Mouse (Mus musculus) lung, postnatal 14 days (tissue): ENCODE results near the gene Gm37240.

Experiments used
- DNase-seq: peaks from one replicate; pipeline ENCODE4 v3.0.0; 2021

Gene Gm37240

GRCm38 (mm10) chr3:85669844-85670243, 217.5 kb downstream of the Gm37240 start:
- DNase-seq = no peak

- no peak for DNase-seq
Measured at GRCm38 (mm10) chr3:85667683-85668082, 219.6 kb downstream of the Gm37240 start.

DNA sequence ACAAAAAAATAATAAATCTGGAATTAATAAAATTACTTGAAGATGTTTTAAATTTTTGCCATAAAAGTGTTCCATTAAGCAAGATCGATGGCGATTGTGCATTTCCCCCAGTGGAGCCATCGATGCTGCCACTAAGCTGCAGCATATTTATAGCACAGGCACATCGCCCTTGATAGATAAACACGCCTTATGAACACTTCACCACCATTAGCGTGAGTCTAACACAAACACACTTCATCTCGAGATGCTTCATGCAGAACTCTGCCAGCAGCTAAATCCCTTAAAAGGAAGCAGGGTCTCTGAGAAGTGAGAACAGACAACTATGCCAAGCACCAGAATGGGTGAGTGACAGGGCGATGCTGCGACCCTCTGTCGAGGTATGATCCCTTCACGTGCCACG, 220.6 kb downstream of the Gm37240 start:
- no peak for DNase-seq

- DNase-seq = no peak
Measured at GRCm38 (mm10) chr3:85666166-85666565, 221.2 kb downstream of the Gm37240 start.

DNA sequence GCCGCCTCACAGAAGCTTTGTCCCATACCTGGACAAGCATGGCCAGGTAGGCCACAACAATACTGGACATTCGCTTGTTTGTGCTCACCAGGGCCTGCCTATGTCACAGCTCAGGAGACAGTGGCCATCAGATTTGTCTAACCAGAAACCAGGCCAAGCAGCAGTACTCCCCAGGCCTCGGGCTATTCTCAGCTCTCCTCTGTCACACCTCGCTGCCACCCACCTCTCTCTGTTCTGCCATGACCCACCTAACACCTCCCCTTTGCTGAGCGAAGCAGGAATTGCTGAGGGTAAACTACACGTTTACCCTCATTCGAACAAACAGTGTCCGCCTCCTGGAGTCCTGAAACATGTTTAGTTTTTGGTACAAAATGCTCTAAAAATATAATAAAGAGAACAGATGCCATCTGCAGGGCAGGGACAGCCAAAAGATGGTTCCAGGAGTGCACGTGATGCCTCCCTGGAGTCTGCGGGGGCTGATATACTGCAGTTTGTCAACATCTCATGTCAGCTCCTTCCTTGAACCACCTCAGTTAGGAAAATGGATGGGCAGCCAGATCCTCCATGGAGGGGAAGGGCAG, 222.6 kb downstream of the Gm37240 start:
- DNase-seq = no peak

DNA sequence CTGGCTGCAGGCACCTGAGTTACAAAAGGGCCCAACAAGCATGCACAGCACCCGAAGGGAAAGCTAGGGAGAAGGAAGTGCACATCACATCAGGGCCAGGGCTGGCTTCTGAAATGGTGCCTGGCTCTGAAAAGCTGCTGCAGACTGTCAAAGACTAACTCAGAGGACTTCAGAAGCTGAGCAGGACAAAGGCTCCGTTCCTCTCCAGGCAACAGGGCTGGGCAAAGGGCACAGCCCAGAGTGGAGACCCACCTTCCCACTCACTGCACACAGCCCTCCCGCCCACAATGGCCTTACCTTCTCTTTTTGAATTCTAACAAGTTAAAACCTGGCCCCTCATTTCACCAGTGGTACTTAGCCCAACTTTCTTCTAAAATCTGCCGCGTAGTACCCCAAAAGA, 223.5 kb downstream of the Gm37240 start:
- no peak for DNase-seq

DNA sequence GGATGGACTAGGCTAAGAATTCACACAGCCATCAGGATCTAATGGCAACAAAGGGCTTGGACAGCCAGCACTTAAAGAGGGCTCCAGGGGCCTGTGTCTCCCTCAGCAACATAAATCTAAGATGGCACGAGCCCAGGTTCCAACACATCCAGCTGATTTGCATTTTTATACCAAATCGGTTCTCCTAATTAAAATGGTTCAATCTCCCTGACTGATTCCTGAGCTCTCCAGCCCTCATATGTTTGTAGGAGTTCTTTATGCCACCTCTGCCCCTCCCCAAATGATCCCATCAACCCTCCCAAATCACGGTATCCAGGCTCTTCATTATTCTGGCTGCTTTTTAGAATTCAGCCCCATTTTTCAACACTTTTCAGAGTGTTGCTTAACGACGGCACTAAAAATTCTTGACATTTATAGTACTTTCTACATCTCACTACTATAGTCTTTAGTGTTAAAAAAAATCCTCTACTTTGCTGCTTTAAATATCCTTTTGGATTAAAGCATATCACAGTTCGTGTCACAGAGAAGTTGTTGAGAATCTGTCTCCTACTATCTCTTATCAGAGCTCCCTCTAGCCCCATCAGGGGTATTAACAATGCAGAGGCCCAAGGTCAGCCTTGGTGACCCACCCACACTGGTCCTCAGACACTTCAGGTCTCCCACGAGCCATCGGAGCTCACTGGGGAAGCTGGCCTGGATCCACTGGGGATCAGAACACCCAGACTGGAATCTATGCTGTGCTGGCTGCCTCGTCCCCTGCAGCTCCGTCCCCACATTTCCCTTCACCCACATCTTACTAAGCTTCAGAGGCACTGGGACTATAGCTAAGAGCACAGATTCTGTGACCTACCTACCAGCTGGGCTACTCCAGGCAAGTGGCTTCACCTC, 225.1 kb downstream of the Gm37240 start:
- DNase-seq = no peak

DNA sequence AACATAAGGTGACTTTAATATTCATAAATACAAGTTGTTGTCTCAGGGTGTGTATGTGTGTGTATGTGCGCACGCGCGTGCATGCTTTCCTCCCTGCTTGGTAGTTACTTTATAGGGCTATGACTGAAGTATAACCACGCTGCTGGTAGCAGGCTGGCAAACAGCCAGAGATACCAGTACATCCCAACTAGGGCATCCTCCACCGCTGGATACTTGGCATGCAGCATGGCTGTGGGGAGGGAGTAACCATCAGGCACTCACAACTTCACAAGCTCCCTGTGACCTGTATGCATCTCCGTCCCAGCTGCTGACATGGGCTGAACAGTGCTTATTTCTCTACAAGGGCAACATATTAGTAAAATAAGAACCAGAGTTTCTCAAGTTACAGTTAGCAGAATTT, 227.6 kb downstream of the Gm37240 start:
- DNase-seq = no peak

DNA sequence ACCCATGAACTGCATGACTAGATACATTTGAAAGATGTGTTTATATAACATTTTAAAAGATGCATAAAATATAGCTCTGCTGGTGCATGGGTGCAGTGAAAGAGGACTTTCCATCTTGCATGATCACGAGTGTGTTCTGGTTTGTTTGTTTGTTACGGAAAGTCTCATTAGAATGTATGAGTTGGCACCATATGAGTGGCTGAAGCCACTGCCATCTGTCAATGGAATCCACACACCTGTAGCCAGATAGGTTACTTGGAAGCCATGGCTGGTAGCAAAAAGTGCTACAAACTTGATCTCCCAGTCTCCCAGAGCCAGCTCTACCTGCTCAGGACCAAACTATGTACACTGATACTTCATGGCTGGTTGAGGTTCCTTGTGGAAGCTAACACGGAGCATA, 231.8 kb downstream of the Gm37240 start:
- no peak for DNase-seq

DNA sequence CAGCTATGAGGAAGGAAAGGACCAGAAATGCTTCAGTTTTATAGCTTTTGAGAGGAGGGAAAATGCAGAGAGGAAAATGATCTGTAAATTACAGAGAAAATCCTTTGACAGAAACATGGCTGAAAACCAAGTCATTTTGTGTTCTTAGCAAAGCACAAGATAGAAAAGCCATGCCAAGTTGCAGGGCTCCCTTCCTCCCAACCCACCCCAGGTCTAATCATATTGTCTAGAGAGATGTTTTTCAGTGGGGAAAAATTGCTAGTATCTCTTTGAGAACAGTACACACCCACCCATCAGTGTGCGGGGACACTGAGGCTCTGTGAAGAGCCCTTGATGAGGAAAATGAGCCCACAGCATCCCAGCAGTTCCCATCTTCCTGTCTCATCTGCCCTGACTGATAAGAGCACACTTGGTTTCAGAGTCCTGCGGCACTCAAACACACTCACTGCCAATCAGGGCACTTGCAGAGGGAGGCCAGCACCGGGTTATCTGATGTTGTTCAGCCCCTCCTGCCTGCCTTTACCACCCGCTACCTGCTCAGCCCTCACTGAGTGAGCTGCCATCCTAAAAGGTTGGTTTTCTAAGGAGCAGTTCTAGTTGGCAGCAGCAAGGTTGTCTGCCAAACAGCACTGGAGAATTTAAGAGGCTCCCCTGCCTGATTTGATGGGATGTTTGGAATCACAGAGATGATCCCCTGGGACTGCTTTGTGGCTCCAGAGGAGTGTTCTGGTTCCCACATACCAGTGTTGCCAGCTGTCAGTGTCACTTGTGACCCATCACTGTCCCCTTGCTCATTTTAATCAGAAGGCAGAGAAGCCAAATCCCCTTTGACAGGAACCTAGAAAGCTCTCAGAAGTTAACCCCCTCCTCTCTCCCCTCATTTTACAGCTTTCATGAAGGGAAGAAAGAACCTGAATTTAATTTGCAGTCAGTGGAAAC, 234.3 kb downstream of the Gm37240 start:
- DNase-seq = no peak

- DNase-seq = no peak
Measured at GRCm38 (mm10) chr3:85649176-85649575, 238.1 kb downstream of the Gm37240 start.

GRCm38 (mm10) chr3:85645517-85646004, 241.8 kb downstream of the Gm37240 start:
- no peak for DNase-seq

DNA sequence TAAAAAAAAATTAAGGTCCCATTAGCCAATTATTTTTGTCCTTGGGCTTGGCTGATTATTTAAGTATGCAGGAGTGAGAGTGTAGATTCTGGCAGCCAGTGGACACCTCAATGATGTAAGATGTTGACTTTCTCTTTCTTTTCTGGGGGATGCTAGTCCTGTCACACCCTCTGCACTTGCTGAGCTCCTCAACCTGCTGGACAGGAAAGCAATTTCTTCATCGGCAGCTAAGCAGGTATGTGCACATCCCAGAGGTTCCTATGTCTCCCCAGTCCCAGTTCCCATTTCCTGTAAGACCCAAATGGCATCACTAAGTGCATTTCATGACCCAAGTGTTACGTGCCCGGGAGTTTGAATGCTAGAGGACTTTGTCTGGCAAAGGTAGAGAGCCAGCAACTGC, 242.5 kb downstream of the Gm37240 start:
- DNase-seq = no peak

GRCm38 (mm10) chr3:85641751-85642150, 245.6 kb downstream of the Gm37240 start:
- DNase-seq = no peak

GRCm38 (mm10) chr3:85636716-85637447, 250.4 kb downstream of the Gm37240 start:
- no peak for DNase-seq

DNA sequence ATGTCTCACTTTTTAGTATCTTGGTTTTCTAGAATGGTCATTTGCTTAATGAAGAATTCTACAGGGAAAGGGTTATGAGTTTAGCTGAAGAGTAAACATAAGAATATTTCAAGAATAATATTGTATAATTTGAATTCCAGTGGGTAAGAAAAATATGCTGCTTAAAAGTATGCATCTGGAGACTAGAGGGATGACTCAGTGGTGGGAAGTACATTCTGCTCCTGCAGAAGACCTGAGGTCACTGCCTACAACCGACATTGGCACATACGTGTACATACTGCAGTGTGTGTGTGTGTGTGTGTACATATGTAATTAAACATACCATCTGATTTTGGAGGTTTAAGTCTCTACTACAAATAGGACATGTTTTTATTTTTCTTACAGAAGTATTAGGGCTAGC, 251.7 kb downstream of the Gm37240 start:
- DNase-seq = no peak

- DNase-seq = no peak
Measured at GRCm38 (mm10) chr3:85635126-85635419, 252.2 kb downstream of the Gm37240 start.

DNA sequence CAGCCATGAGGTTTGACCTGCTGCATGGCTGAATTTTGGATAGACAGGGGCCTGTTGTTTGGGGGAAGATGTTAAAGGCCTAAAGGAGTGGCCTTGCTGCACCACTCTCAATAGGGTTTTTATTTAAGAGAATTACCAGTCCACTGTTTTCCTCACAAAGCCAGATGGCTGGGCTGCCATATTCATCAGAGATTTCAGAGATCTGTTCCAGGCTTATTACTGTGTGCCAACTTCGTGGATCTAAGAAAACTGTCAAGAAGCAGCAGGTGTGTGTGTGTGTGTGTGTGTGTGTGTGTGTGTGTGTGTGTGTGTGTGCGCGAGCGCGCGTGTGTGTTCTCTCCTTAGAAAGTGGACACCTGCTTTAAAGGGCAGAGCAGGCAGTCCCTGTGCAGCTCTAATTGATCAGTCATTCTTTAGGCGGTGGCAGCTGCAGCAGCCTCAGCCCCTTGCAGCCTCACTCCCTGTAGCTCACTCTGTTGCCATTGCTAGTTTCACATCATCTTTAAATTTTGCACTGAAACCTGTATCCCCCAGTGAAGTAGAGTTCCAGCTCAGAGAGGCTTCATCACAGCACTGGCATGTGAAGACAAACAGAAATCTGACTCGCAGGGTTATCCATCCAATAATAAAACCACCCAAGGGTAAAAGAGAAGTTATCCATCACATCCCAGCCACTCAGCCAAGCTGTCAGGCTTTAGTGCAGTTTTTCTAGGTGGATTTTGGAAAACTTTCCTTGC, 252.8 kb downstream of the Gm37240 start:
- no peak for DNase-seq

DNA sequence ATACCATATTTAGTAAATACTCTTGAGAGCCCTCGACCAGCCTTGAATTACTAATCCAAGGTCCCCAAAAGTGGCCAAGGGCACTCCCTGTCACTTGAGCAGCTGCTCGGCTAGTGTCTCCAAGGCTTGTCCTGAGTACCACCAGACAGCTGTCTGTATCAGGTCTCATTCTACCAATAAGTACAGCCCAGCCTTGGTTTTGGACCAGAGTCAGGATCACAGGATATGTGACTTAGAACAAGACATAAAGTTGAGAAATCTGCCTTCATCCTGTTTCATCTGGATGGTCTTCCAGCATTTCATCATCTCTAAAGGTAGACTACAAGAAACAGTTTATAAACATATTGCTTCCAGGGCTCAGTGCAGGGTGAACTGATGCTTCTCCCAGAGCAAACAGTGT, 253.6 kb downstream of the Gm37240 start:
- no peak for DNase-seq

DNA sequence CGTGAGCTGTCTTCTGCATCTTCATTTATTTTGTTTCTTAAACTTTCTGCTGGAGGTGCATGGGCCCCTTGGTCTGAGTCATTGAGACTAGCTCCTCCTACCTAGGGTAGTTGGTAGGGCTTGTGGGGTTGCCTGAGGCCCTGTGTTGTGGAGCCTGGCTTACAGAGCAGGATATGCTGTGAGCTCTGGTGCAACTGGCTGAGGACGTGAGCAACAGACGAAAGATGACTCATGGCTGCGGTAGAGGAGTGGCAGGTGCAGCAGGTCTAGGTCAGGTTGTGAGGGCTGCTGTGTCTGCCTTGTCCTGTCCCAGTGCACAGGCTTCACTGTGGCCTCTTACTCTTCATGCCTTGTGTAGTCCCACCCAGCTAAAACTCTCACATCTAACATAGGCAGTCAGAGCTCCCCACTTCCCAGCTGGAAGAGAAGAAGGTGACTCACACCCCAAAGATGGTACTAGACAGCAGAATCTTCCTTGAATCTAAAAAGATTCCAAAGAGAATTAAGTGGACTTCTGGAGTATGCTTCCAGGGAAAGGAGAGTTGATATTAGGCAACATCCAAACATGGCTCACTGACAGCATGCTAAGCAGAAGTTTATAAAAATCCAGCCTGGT, 257.3 kb downstream of the Gm37240 start:
- no peak for DNase-seq

DNA sequence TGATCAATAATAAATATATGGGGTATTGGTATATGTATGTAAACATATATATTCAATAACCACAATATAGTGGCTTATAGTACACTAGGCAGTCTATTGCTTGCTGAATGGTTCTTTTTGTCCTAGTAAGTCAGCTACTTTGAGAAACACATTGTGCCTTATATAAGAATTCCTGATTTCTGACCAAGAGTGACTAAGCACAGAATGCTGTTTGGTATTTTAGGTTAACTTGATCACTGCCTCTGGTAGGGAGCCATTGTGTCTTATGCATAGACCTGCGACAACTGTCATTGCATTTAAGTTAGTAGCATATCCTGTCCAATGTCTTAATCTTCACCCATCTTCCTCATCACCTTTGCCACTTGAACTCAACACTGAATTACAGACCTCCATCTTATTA, 267.6 kb downstream of the Gm37240 start:
- DNase-seq = no peak

DNA sequence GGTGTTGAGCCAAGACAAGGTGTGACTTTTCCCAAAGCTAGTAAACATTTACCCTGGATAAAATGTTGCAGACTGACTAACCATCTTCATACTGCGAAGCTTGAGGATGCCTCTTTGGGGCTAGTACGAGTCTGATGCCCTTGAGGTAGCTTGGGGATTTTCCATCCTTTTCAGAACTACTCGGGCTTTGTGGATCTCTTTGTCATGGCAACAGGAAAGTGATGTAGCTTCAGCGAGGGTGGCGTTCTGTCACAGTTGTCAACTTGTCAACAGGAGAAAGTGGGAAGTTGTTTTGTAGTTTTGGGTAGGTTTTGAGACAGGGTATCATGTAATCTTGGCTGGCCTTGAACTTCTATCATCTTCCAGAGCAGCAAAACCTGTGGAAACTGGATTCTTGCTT, 268.0 kb downstream of the Gm37240 start:
- DNase-seq = no peak
